Mouse (Mus musculus) C2C12 (cell line): ENCODE measurements around the gene Kcnd3. TPM values are rescaled to one million over a fixed set of nuclear protein-coding genes. Genes with fewer than 3 reads are reported as not detected.

Experiments used
- H3K27me3 ChIP-seq: one replicate; pipeline ENCODE4 v1.6.1; 2011; ENCODE audit not compliant: control insufficient read depth, insufficient read depth, insufficient read length
- H3K36me3 ChIP-seq: one replicate; pipeline ENCODE4 v1.6.1; 2011; ENCODE audit not compliant: control insufficient read depth, insufficient read depth
- H3K4me3 ChIP-seq: one replicate; pipeline ENCODE4 v1.5.1; 2011; ENCODE audit warnings: mild to moderate bottlenecking, control low read depth; ENCODE audit not compliant: poor library complexity, insufficient read depth, severe bottlenecking
- H3K79me2 ChIP-seq: one replicate; pipeline ENCODE4 v1.6.1; 2011; ENCODE audit not compliant: control insufficient read depth, insufficient read depth
- H3K79me3 ChIP-seq: one replicate; pipeline ENCODE4 v1.6.1; 2011; ENCODE audit warnings: low read depth, control low read depth
- H3ac ChIP-seq: one replicate; pipeline ENCODE3; 2011; ENCODE audit warnings: low read depth; ENCODE audit not compliant: control insufficient read depth, insufficient read length
- CEBPB ChIP-seq: IDR thresholded peaks from one replicate; pipeline ENCODE4 v1.6.1; 2011; ENCODE audit warnings: low read depth, mild to moderate bottlenecking, control low read depth, moderate library complexity
- CTCF ChIP-seq: IDR thresholded peaks from one replicate; pipeline ENCODE4 v1.5.1; 2011; ENCODE audit not compliant: control insufficient read depth, insufficient read depth, insufficient read length
- FOSL1 ChIP-seq: IDR thresholded peaks from one replicate; pipeline ENCODE4 v1.8.0; 2011; ENCODE audit warnings: mild to moderate bottlenecking, low read length; ENCODE audit not compliant: poor library complexity, insufficient read depth, severe bottlenecking
- MAX ChIP-seq: IDR thresholded peaks from one replicate; pipeline ENCODE4 v1.6.1; 2011; ENCODE audit warnings: mild to moderate bottlenecking, control low read depth
- MYOD1 ChIP-seq: IDR thresholded peaks from one replicate; pipeline ENCODE4 v1.6.1; 2011; ENCODE audit warnings: low read depth; ENCODE audit not compliant: control insufficient read depth, insufficient read length
- MYOG ChIP-seq: IDR thresholded peaks from one replicate; pipeline ENCODE4 v1.6.1; 2011; ENCODE audit not compliant: control insufficient read depth, insufficient read length; ENCODE audit errors: extremely low read depth
- USF1 ChIP-seq: IDR thresholded peaks from one replicate; pipeline ENCODE4 v1.6.1; 2011; ENCODE audit warnings: low read depth, mild to moderate bottlenecking, control low read depth, moderate library complexity
- polyA plus RNA-seq: library from polyadenylated mRNA; unstranded; fragments of >200 nt; fragmentation: generic; extraction: Trizol; gene quantifications from one replicate; pipeline ENCODE4 v1.2.1, GENCODE M21; 2012; ENCODE audit warnings: missing spikeins

Kcnd3 gene
- polyA plus RNA-seq, 1 experiment: 0.01 TPM

DNA sequence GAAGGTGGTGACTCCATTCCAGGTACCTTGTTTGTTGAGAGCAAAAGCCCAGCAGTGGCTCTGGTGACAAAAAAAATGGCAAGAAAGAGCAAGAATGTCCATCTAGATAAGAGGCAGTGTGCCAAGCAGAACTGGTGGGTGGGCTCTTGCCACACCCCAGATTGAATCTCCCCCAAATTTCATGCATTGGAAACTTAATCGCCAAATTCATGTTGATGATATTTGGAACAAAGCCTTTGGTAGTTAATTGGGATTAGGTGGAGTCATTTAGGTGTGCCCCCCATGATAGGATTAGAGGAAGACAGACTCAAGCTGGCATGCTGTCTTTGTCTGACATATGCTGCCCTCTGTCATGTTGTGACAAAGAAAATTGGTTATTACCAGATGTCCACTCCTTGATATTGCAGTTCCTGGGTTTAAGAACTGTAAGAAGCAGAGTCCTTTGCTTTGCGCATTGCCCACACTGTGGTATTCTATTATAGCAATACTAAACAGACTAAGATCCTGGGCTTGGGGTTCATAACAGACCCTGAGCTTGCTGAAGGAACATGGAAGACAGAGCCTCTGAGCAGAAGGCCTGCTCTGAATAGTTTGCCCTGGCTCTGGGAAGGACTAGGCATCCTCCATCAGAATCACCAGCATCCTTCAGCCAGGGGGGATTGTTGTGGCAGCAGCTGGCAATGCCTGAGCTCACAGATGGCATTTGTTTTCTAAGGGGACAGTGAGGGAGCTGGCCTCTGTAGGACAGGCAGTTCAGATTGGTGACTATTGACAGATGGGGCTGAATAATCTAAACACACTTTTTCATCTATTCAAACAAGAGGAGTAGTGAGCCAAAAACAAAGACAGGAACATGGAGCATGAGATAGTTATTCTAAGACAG, 165.0 kb downstream of the Kcnd3 start:
- no peaks in the 10 kb centered on the region for H3K36me3 ChIP-seq
- no peak overlapping the region for H3K4me3 ChIP-seq
- H3K27me3 ChIP-seq: no peaks in the 10 kb centered on the region
- no peak overlapping the region for H3ac ChIP-seq
- no peaks in the 10 kb centered on the region for H3K79me2 ChIP-seq
- no peak for TF ChIP-seq MYOG
- H3K79me3 ChIP-seq: no peaks in the 10 kb centered on the region

DNA sequence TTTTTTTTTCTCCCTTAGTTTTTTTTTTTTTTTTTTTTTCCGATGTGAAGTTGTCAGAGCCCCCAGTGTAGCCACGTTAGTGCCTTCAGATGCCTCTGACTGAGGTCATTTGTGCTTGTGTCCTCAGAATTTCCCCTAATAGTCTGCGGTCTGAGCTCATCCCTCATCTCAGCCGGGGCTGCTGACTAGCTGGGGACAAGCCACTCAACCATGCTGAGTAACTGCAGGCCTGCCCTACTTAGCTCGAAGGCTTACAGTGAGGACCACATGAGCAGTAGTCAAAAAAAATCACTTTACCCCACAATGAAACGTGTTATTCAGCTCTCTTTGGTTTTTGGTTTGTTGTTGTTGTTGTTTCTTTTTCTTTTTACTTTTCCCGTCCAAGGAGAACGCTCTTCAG, 169.0 kb downstream of the Kcnd3 start:
- TF ChIP-seq MAX: no peak
- Histone ChIP-seq H3K4me3 (no peak overlapping the region), H3K36me3 (no peaks in the 10 kb centered on the region), H3K79me2 (no peaks in the 10 kb centered on the region), H3ac (no peak overlapping the region), H3K27me3 (no peaks in the 10 kb centered on the region), H3K79me3 (no peaks in the 10 kb centered on the region)

DNA sequence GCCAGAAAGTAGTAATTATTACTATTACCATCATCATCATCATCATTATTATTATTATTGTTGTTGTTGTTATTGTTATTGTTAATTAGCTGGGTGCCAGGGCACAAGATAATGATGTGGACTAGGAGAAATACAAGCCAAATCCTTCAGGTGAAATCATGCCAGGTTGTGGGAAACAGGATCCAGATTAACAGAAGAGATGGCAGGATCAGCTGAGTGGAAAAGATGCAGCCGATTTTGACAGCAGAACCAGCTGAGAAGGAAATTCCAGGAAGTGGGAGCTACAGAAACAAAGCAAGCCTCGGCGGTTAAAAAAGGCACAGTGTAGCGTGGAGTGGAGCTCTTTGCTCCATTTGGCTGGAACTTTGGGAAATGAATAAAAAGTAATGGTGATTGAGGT, 171.0 kb downstream of the Kcnd3 start:
- Histone ChIP-seq H3K79me2 (no peaks in the 10 kb centered on the region), H3K4me3 (no peak overlapping the region), H3K79me3 (no peaks in the 10 kb centered on the region), H3ac (no peak overlapping the region), H3K27me3 (peaks cover 4% of the 10 kb centered on the region), H3K36me3 (no peaks in the 10 kb centered on the region)
- no peak for TF ChIP-seq FOSL1
- TF ChIP-seq CEBPB: no peak
- TF ChIP-seq MAX: no peak
- no peak for TF ChIP-seq USF1
- TF ChIP-seq MYOD1: no peak
- no peak for TF ChIP-seq CTCF
- no peak for TF ChIP-seq MYOG

- no peaks in the 10 kb centered on the region for H3K79me2 ChIP-seq
- no peak for TF ChIP-seq MYOD1
- no peak for TF ChIP-seq USF1
- no peak for TF ChIP-seq MYOG
- no peak for TF ChIP-seq CEBPB
- no peak for TF ChIP-seq CTCF
- no peak for TF ChIP-seq MAX
- TF ChIP-seq FOSL1: no peak
- no peaks in the 10 kb centered on the region for H3K36me3 ChIP-seq
- no peak overlapping the region for H3ac ChIP-seq
- peaks cover 4% of the 10 kb centered on the region for H3K27me3 ChIP-seq
- no peak overlapping the region for H3K4me3 ChIP-seq
- no peaks in the 10 kb centered on the region for H3K79me3 ChIP-seq
Measured at GRCm38 (mm10) chr3:105625961-105626360, 173.8 kb downstream of the Kcnd3 start.

- Histone ChIP-seq H3K79me3 (no peaks in the 10 kb centered on the region), H3K27me3 (peaks cover 4% of the 10 kb centered on the region), H3K36me3 (no peaks in the 10 kb centered on the region), H3K79me2 (no peaks in the 10 kb centered on the region), H3ac (no peak overlapping the region), H3K4me3 (no peak overlapping the region)
- TF ChIP-seq MYOG: no peak
- TF ChIP-seq FOSL1: no peak
- TF ChIP-seq MAX: no peak
- TF ChIP-seq CTCF: no peak
- TF ChIP-seq CEBPB: no peak
- no peak for TF ChIP-seq USF1
Measured at GRCm38 (mm10) chr3:105627258-105627657, 175.1 kb downstream of the Kcnd3 start.

DNA sequence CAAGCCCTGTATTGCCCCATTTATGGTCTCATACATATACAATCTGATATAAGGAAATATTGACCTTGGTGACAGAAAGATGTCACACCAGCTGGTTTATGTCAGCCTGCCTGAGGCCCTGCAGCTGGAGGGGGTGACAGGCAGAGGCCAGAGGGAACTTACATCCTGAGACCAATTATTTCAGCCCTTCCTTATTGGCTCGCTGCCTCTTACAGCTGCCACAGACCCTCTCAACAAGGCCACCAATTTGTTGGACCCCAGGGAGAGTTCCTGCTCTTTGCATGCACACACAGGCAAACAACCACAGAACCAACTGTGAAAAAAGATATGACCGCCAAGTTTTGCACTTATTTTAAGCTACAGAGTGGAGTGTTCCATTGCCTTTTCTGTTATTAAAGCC, 180.2 kb downstream of the Kcnd3 start:
- no peaks in the 10 kb centered on the region for H3K27me3 ChIP-seq
- H3K4me3 ChIP-seq: no peak overlapping the region
- H3ac ChIP-seq: no peak overlapping the region
- TF ChIP-seq CEBPB (no peak), USF1 (no peak), MYOG (no peak), FOSL1 (no peak), CTCF (no peak), MYOD1 (no peak), MAX (no peak)
- no peaks in the 10 kb centered on the region for H3K36me3 ChIP-seq
- H3K79me3 ChIP-seq: no peaks in the 10 kb centered on the region
- H3K79me2 ChIP-seq: no peaks in the 10 kb centered on the region
